ENCODE assay signal across 10 mouse cellular contexts in the genomic region with DNA sequence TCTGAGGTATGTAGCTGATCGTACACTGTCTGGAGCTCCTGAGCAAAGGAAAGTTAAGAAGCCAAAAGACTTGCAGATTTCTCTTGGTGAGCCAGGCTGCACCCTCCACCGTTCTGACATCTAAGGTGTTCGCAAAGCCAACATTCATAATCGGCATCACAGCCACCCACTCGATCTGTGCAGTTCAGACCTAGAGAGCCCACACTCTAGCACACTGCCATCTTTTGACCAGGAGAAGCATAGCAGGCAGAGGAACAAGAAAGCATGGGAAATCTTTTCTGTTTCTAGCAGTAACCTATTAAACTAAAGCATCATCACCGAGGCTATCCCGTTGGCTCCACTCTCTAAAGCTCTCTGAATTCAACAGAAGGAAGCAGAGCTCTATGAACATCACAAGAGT. TPM values are rescaled to one million over a fixed set of nuclear protein-coding genes. Genes with fewer than 3 reads are reported as not detected.
DNase-seq lines count a peak whose midpoint lies in the region; ATAC-seq and TF ChIP-seq lines count a peak whose summit lies in the region.
"Had no signal": no experiment of that assay in that cellular context is flagged by ENCODE, and none has a peak within 500 bp of the region (broad histone marks: within the 10 kb centered on the region; RNA-seq: fewer than 3 reads in every experiment).

No protein-coding gene starts in this region.

- H3K27ac ChIP-seq in testis, adult 2 months (ENCODE audit: control insufficient read depth, insufficient read depth, low read depth, low read length) = no peak overlapping the region
- H3K27ac ChIP-seq in hindbrain, embryonic 12.5 days = no peak overlapping the region
- H3K27ac ChIP-seq: neural tube, embryonic 13.5 days had no signal

- no peak overlapping the region; the same call in 1 of the 2 replicates for H3K4me3 ChIP-seq in testis, adult 2 months (ENCODE audit: control insufficient read depth, low read depth, low read length)
- H3K4me3 ChIP-seq in hindbrain, embryonic 12.5 days = no peak overlapping the region
- H3K4me3 ChIP-seq: neural tube, embryonic 13.5 days had no signal

- TF ChIP-seq CTCF in testis, adult 2 months (IDR thresholded peaks at IDR 0.05; ENCODE audit: control insufficient read depth, insufficient read depth, insufficient replicate concordance, low read depth, low read length) = peak; percentile 29; the same call in 1 of the 2 replicates

- no peak for DNase-seq in testis, postnatal 14 days (ENCODE audit: low spot score)
- peak; percentile 53 to 60 for DNase-seq in cerebellum, postnatal 14 days
- DNase-seq in left cerebral cortex, adult 18-20 months (ENCODE audit: low spot score in 2 of 2) = peak; percentile 12 to 29
- peak; percentile 16 for DNase-seq in neural tube, embryonic 10.5 days (ENCODE audit: extremely low spot score, low spot score)
- no peak for DNase-seq in gastrocnemius, postnatal 4 days (ENCODE audit: low spot score in 2 of 2)

- TF ChIP-seq POLR2A in testis, adult 2 months (IDR thresholded peaks at IDR 0.05; ENCODE audit: control insufficient read depth, low read depth, low read length) = no peak

- no peaks in the 10 kb centered on the region for H3K36me3 ChIP-seq in testis, adult 2 months (ENCODE audit: control insufficient read depth, insufficient read depth, low read length)
- H3K36me3 ChIP-seq in hindbrain, embryonic 12.5 days = no peaks in the 10 kb centered on the region
- H3K36me3 ChIP-seq: neural tube, embryonic 13.5 days had no signal

- no peak overlapping the region for H3K4me2 ChIP-seq in hindbrain, embryonic 12.5 days (replicated peaks)
- H3K4me2 ChIP-seq: neural tube, embryonic 13.5 days had no signal

- peak; percentile 61; the same call in 1 of the 2 replicates for ATAC-seq in hindbrain, embryonic 12.5 days (ENCODE audit: low FRiP score)
- no peak for ATAC-seq in monocyte, adult 5-6 weeks (replicated peaks; ENCODE audit: insufficient number of reproducible peaks, low FRiP score, low TSS enrichment, poor library complexity, severe bottlenecking)

- no peaks in the 10 kb centered on the region for H3K27me3 ChIP-seq in testis, adult 2 months (ENCODE audit: control insufficient read depth, insufficient read depth, low read length)
- H3K27me3 ChIP-seq in hindbrain, embryonic 12.5 days = no peaks in the 10 kb centered on the region
- H3K27me3 ChIP-seq: neural tube, embryonic 13.5 days had no signal

- H3K9ac ChIP-seq in hindbrain, embryonic 12.5 days = no peak overlapping the region
- H3K9ac ChIP-seq: neural tube, embryonic 13.5 days had no signal

- no peaks in the 10 kb centered on the region for H3K4me1 ChIP-seq in testis, adult 2 months (ENCODE audit: control insufficient read depth, insufficient read depth, low read length)
- H3K4me1 ChIP-seq in hindbrain, embryonic 12.5 days = no peaks in the 10 kb centered on the region
- H3K4me1 ChIP-seq: neural tube, embryonic 13.5 days had no signal

- H3K9me3 ChIP-seq in hindbrain, embryonic 12.5 days (replicated peaks) = no peaks in the 10 kb centered on the region
- H3K9me3 ChIP-seq: neural tube, embryonic 13.5 days had no signal

- 55% methylated on average over 7 of the region's 7 CpGs for WGBS in hindbrain, embryonic 12.5 days

RNA-seq across cellular contexts. Expression of a gene that starts 59.2 kb away (rescaled TPM):
- not detected in 2 replicates for polyA plus RNA-seq in testis, adult 2 months (2012; rRNA removed)
- polyA plus RNA-seq in hindbrain, embryonic 12.5 days (2016; fragmentation: Nextera tagmentation; extraction: Ambion mirVana) = not detected in 2 replicates
- total RNA-seq in left cerebral cortex, adult 18-20 months (2021) = under 1 TPM; 0.30 to 0.37 TPM
- total RNA-seq in gastrocnemius, postnatal 4 days (2021) = not detected
- 0.39 to 2.0 TPM (median 1.4 TPM) in 3 replicates for total RNA-seq in monocyte, adult 5-6 weeks (2017)
- polyA plus RNA-seq: gonadal fat pad, adult 2 months had no signal

Comparison
In these comparisons a context has a peak if more than half of its experiments do, and no peak if none do; other contexts are left out.
1. DNase-seq: peak in cerebellum, postnatal 14 days (2 of 2), left cerebral cortex, adult 18-20 months (2 of 2) and neural tube, embryonic 10.5 days (single experiment); none in testis, postnatal 14 days (single experiment) and gastrocnemius, postnatal 4 days (0 of 2).